Mouse (Mus musculus) urinary bladder, postnatal 10 days (tissue): ENCODE results near the gene Fgf16.

Experiments used
- DNase-seq: peaks from one replicate; pipeline ENCODE4 v3.0.0; 2022; ENCODE audit warnings: low spot score

Fgf16 gene

DNA sequence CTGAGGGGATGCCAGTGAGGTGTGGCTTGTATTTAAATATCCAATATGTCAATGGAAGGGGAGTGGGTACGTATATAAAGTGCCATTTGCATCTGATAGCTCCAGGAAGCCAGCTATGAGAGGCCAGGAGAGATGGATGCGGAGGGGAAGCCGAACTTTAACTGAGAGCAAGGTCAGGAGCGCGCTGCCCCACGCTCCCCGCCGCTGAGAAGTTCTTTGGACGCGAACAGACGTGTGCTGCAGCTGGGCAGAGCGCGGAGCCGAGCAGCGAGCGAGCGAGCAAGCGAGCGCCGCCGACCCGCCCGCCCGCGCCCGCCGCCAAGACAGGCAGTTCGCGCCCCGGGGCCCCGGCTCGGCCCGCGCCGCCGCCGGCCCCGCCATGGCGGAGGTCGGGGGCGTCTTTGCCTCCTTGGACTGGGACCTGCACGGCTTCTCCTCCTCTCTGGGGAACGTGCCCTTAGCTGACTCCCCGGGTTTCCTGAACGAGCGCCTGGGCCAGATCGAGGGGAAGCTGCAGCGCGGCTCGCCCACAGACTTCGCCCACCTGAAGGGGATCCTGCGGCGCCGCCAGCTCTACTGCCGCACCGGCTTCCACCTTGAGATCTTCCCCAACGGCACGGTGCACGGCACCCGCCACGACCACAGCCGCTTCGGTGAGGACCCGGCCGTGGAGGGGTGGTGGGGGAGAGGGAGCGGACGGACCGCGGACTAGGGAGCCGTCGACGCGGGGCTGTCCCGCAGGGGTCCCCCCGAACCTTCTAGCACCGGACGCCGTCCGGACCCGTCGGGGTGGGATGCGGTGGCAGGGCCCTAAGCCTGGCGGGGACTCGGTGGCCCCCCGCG is at the start of gene Fgf16:
Gene Fgf16 (plus strand): TSS at position 118 of the 843 bp plus-strand sequence.
- no peak for DNase-seq

DNA sequence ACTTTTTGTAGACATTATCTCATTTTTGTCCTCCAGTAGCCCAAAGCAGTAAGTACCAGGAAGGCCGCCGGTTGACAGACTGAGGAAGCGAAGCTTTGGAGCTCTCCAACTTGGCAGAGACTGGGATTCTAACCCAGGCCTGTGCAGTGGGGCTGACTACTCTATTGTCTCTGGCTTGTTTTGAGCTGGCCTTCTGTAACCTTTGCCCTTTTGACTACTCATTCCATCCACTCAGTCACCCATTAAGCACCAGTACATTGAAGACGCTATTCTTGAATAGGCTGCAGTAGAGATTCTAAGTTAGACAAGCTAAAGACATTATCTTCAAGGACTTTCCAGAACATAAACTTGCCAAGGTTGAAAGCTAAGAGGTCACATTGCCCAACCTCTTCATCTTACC is 49.3 kb upstream of the Fgf16 start:
- DNase-seq = no peak

DNA sequence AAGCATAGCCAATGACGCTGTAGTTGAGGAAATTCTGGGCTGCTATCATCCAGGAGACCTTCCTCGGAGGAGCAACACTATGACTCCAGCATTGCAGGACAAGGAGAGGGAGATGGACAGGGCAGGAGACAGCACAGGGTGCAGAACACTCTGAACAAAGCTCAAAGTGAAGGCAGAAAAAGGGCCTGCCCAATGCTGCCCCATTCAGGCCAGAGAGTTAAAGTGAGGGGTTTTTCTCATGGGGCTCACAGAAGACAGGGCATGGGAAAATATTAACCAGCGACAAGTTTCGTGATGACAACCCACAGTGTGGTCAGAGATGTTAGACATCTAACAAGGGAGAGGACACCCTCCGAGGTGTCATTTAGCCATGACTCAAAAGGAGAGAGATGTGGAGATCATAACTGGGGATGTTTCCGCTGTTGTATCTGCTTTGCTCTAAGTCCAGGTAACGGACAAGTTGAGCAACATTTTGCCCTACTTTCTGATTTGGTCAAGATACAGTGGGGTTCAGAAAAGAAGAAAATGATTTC is 48.2 kb upstream of the Fgf16 start:
- no peak for DNase-seq

DNA sequence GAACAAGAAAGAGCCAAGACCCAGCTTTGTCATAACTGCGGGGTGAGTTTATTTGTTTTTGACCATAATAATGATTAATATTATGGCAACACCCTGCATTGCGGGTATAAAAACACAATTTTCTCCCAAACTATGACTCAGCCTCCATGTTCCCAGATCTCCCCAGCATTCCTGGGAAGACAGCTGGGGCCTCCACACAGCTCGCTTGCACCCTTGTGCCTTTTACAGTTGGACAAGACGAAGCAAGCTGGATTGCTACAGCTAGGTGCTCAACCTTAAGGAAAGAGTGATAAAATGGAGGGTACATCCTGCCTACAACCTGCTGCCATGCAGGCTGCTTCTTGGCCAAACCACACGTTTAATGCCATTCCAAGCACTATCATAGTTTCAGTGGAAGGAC is 45.7 kb upstream of the Fgf16 start:
- DNase-seq = no peak

DNA sequence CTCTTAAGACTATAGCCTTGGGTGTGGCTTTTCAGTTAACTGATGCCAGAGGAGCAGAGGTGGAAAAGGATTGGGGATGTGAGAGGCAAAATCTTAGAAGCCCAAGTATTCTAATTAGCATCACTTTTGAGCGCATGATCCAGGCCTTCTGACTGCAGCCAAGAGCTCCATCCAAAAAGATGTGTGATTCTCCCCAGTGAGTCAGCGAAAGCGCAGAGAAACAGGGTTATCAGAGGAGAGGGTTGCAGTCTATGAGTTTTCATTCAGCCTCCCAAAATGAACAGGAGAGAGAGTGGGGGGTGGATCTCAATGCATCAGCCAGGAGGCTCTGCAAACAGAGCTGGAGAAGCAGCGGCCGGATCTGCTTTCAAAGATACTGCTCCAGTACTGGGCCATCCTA is 45.1 kb upstream of the Fgf16 start:
- no peak for DNase-seq

DNA sequence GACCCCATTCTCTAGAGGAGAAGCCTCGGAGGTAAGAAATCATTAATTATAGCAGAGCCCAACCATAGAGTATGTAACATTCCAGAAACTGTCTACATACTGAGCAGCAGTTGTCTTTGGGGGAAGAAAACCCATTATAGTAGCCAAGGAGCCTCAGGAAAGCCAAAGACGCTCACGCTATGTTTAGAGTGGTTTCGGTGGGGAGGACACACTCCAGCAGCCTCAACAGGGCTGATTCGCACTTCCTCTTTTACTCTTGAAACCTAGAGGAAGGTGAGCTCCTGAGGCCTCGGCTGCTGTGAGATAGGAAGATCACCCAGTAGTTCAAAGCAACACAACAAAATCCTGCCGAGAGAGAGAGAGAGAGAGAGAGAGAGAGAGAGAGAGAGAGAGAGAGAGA is 39.9 kb upstream of the Fgf16 start:
- no peak for DNase-seq

DNA sequence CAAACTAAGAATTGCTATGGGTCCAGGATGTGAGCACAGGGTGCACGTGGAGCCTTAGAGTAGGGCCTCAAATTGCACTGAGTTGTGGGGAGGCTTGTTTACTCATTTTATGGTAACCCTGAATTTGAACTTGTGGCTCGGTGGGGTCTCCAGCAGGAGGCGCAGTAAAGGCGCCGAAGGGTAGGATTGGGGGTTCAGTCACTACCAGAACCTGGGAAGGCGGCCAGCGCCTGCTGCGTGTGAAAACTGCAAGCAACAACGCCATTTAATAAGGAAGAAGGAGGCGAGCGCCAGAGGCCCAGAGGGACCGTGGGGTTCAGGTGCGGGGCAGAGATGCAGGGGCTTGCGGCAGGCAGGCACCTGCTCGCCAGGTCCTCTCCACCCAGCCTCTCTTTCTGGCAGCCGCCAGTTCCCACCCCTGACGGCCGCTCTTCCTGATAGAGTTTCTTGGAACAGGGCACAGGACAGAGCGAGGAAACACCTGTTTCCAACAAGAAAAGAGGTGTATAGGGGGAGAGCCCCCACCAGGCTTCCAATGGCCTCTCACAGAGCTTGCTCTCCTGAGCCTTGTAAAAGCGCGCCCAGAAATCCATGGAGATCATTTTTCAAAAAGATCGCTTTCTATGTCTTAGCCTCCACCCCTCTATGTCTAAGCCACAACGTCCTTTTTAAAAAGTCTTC is 1.1 kb upstream of the Fgf16 start:
- DNase-seq = no peak

DNA sequence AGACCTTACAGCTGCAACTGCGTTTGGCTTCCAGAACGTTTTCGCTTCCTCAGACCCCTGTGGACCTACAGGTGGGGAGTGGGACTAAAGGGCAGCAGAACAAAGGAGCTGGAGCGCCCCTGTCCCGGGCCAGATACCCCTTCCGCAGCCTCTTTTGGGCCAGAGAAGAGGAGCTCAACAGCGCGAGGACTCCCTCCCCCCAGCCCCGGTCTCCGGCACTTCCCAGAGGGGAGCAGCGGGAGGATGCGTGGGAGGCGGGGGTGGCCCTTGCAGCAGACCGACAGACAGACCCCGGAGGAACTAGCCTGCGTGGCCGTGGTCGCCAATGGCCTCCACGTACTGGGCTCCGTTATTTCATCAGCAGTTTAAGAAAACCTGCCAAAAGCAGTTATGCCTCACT is 467 bp upstream of the Fgf16 start:
- no peak for DNase-seq

DNA sequence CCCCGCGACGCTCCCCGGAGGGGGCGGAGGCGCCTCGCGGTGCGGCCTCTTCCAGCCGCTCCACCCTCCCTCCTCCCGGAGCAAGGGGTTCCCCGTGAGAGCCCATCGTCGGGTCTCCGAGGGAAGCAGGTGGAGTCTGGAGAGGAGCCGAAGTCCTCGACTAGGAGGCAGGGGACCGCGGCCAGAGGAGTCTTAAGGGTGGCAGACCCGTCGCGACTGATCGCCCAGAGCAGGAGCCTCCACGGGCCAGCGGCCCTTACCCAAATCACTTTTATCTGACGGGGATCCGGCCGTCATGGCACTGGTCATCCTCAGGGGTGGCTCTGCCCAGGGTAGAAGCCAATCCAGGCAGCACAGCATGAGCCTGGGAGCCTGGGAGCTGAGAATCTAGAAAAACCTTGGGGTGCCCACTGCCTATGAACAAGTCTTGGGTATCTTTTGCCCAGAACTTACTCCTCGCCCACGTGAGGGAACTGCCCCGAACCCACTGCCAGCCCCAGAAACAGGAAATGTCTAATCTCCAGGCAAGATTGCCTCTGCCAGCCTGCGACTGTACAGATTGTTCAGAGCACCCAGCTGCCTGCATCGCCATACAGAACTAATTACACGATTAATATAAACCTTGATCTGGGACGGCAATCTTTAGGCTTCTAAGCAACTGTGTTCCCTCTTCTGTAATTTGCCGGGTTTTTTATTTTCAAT is 1.1 kb downstream of the Fgf16 start:
- no peak for DNase-seq

DNA sequence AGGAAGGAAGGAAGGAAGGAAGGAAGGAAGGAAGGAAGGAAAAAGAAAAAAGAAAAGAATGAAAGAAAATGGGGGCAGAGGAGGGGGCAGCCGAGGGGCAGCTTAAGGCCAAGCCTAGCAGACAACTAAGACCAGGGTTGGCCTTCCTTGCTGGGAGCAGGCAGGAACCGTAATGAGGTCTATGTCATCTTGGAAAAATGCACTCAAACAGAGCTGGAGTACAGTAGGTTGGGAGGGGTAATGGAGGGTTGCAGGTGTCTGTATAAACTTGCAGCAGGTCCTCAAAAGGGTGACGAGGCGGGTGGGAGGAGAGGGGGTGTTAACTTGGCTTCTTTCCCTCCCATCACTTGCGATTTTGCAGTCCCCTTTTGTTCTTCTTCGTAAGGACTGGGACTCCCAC is 1.9 kb downstream of the Fgf16 start:
- no peak for DNase-seq

DNA sequence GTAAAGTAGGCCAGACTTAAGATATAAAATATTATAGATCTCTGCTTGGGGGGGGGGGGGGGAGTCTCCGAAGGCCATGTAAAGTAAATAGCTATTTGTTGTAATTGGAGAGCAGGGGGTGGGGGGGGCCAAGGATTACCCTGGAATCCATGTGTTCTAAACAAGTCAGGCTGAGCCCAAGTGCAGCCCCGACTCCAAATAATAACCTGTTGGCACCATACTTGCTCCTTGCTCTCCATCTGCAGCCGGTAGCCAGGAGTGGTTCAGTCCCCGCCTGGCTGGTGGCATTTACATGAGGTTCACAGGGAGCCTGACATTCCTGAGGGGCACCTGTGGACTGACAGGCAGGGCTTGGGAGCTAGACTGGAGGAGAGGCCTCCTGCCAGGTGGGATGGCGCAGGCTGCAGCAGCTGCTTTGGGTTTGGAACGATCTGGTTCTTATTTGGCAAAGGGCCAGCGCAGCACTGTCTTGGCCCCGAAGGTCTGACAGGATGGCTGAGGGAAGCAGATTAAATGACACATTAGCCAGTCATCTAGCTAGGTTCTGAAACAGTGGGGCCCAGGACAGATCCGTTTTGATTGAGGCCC is 3.2 kb downstream of the Fgf16 start:
- DNase-seq = no peak

DNA sequence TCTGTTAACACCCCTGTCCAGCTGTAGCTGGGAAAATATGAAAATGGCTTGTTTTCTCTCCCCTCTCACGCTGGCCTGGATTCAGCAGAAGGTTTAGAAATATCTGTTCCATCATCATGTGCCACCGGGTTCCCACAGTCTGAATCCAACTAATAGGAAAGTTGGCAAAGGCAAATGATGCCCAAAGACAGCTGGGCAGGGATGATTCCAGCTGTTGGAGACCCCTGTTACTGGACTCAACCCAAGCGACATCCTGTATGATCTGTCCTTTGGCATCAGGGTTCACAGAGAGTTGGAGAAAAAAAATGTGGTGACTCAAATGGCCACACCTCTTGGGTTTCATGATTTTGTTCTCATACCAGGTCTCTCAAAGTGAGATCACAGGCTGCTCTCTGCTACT is 3.9 kb downstream of the Fgf16 start:
- DNase-seq = no peak

DNA sequence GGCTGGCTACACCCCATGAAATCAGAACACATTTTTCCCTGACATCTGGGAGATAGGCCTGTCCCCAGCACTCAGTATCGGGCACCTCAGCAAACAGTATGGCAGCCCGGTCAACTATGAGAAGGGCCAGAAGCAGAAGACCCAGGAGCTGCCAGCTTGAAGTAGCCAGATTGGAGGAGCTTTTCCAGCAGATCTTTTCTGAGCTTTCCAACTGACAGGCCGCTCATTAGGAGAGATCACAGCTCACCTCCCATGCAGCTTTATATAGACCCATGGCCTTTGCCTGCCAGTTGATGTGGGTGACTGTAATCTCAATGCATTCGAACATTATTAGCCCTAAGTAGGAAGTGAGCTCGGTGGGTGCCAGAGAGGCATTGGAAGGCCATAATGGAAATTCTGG is 9.2 kb downstream of the Fgf16 start:
- DNase-seq = no peak

DNA sequence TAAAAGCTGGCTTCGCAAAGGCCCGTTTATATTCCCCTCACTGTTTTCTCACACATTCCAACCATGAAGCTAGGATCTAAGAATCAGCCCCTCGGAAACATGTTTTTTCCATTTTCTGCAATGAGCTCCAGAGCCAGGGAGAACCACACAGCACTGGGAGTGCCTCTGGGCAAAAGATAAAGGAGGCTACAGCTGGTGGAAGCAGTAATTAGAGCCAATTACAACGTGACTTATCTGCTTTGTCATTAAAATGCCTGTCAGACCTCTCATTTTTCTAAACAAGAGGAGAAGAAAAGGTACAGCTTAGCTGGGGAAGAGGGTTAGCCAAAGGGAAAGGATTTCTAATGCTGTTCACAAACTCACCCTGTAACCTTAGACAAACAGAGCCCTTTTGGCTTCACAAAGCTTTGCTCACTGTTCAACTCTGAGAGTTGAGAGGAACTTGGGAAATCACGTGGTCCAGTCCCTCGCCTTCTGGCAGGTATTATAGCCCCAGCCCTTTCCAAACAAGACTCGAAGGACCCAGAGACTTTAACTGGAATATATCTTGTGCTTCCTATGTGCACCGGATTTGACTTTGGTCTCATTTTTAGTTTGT is 30.8 kb downstream of the Fgf16 start:
- no peak for DNase-seq

DNA sequence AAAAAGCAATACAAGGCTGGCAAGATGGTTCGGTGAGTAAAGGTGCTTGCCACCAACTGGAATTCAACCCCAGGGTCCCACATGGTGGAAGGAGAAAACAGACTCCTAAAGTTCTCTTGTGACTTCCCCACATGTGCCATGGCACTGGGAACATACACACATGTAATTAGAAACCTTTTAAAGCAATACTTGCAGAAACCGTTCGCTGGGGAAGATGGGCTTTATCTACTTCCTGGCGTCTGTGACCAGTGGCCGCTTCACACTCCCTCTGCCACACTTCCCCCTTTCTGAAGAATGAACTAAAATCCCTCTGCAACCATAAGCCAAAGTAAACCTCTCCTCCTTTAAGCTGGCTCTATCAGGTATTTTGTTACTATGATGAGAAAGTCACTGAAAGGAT is 60.4 kb downstream of the Fgf16 start:
- no peak for DNase-seq
